Mouse (Mus musculus): Measurements from ENCODE around the gene Topaz1. TPM values are rescaled to one million over a fixed set of nuclear protein-coding genes. Genes with fewer than 3 reads are reported as not detected.
A peak's percentile ranks its signal among the peaks of the same experiment; 100 is the strongest.
"Not testable (repeated sequence)": the region's sequence is repeated elsewhere in the genome, so short reads cannot be mapped to it uniquely, and the experiment has no call there.

Topaz1 gene
- total RNA-seq, 2 experiments from 2014 or later: not detected

- Histone ChIP-seq H3K27ac (no peak overlapping the region), H3K4me3 (no peak overlapping the region)
- TF ChIP-seq CTCF (IDR thresholded peaks at IDR 0.05): no peak
- no peak for DNase-seq (ENCODE audit: extremely low spot score in 1 of 2, low spot score in 2 of 2)
- intact Hi-C loops (cut with DNase I): no loop called here
Measured at GRCm38 (mm10) chr9:122815239-122815851, 68.2 kb downstream of the Topaz1 start.

- no peak for DNase-seq (ENCODE audit: extremely low spot score in 1 of 2, low spot score in 2 of 2)
- no peak for TF ChIP-seq CTCF (IDR thresholded peaks at IDR 0.05)
- Histone ChIP-seq H3K4me3 (no peak overlapping the region), H3K27ac (no peak overlapping the region)
- intact Hi-C loops (cut with DNase I): no loop called here
Measured at GRCm38 (mm10) chr9:122823374-122824017, 76.3 kb downstream of the Topaz1 start.

- Histone ChIP-seq H3K27ac (no peak overlapping the region), H3K4me3 (no peak overlapping the region)
- intact Hi-C loops (cut with DNase I): no loop called here
- DNase-seq (ENCODE audit: extremely low spot score in 1 of 2, low spot score in 2 of 2): no peak
- no peak for TF ChIP-seq CTCF (IDR thresholded peaks at IDR 0.05)
Measured at GRCm38 (mm10) chr9:122826743-122827142, 79.6 kb downstream of the Topaz1 start.

- no peak for TF ChIP-seq CTCF (IDR thresholded peaks at IDR 0.05)
- Histone ChIP-seq H3K27ac (no peak overlapping the region), H3K4me3 (no peak overlapping the region)
- DNase-seq (ENCODE audit: extremely low spot score in 1 of 2, low spot score in 2 of 2): no peak
- intact Hi-C loops (cut with DNase I): no loop called here
Measured at GRCm38 (mm10) chr9:122829826-122830380, 82.8 kb downstream of the Topaz1 start.

- no peak overlapping the region for H3K4me3 ChIP-seq
- intact Hi-C loops (cut with DNase I): no loop called here
- no peak overlapping the region for H3K27ac ChIP-seq
- no peak for DNase-seq (ENCODE audit: extremely low spot score in 1 of 2, low spot score in 2 of 2)
- TF ChIP-seq CTCF (IDR thresholded peaks at IDR 0.05): no peak
Measured at GRCm38 (mm10) chr9:122836126-122836525, 89.0 kb downstream of the Topaz1 start.

- no peak overlapping the region for H3K4me3 ChIP-seq
- H3K27ac ChIP-seq: no peak overlapping the region
- peak; percentile 48 to 57 for DNase-seq (ENCODE audit: extremely low spot score in 1 of 2, low spot score in 2 of 2)
- intact Hi-C loops (cut with DNase I): no loop called here
- no peak for TF ChIP-seq CTCF (IDR thresholded peaks at IDR 0.05)
Measured at GRCm38 (mm10) chr9:122836790-122837189, 89.6 kb downstream of the Topaz1 start.

GRCm38 (mm10) chr9:122837216-122837615 lies 90.1 kb downstream of the Topaz1 start:
- no peak for TF ChIP-seq CTCF (IDR thresholded peaks at IDR 0.05)
- no peak overlapping the region for H3K27ac ChIP-seq
- intact Hi-C loops (cut with DNase I): no loop called here

GRCm38 (mm10) chr9:122837680-122838079 lies 90.5 kb downstream of the Topaz1 start:
- DNase-seq (ENCODE audit: extremely low spot score in 1 of 2, low spot score in 2 of 2): peak in 1 of 2 experiments; percentile 33
- TF ChIP-seq CTCF (IDR thresholded peaks at IDR 0.05): peak; percentile 37
- intact Hi-C loops (cut with DNase I): no loop called here
- Histone ChIP-seq H3K27ac (no peak overlapping the region), H3K4me3 (no peak overlapping the region)

More at GRCm38 (mm10) chr9:122837216-122837615, 90.1 kb downstream of the Topaz1 start:
- H3K4me3 ChIP-seq: no peak overlapping the region
- no peak for DNase-seq (ENCODE audit: extremely low spot score in 1 of 2, low spot score in 2 of 2)

- TF ChIP-seq CTCF (IDR thresholded peaks at IDR 0.05): no peak
- no peak within 1 kb of the TSS for H3K4me3 ChIP-seq
- intact Hi-C loops (cut with DNase I): no loop called here
Measured at GRCm38 (mm10) chr9:122843760-122844159, 96.6 kb downstream of the Topaz1 start, which contains the start of gene Gm35549. Gene Gm35549 (minus strand): TSS chr9:122844035.

GRCm38 (mm10) chr9:122845621-122846020 lies 98.5 kb downstream of the Topaz1 start:
- Histone ChIP-seq H3K27ac (no peak overlapping the region), H3K4me3 (no peak overlapping the region)
- DNase-seq (ENCODE audit: extremely low spot score in 1 of 2, low spot score in 2 of 2): no peak
- intact Hi-C loops (cut with DNase I): no loop called here
- TF ChIP-seq CTCF (IDR thresholded peaks at IDR 0.05): no peak

More at GRCm38 (mm10) chr9:122843760-122844159, 96.6 kb downstream of the Topaz1 start, which contains the start of gene Gm35549:
- no peak for DNase-seq (ENCODE audit: extremely low spot score in 1 of 2, low spot score in 2 of 2)
- H3K27ac ChIP-seq: no peak within 1 kb of the TSS

- DNase-seq (ENCODE audit: extremely low spot score in 1 of 2, low spot score in 2 of 2): no peak
- TF ChIP-seq CTCF (IDR thresholded peaks at IDR 0.05): no peak
- intact Hi-C loops (cut with DNase I): no loop called here
- Histone ChIP-seq H3K27ac (no peak overlapping the region; the same call in 1 of the 2 replicates), H3K4me3 (no peak overlapping the region)
Measured at GRCm38 (mm10) chr9:122846156-122846555, 99.0 kb downstream of the Topaz1 start.

GRCm38 (mm10) chr9:122847811-122848311 lies 100.7 kb downstream of the Topaz1 start:
- H3K27ac ChIP-seq; intact Hi-C loops (cut with DNase I); H3K4me3 ChIP-seq; DNase-seq (ENCODE audit: extremely low spot score in 1 of 2, low spot score in 2 of 2): not testable (repeated sequence)

Other genes with a start within 250 kb of the Topaz1 start
- 10 to 100 TPM; 17.4 to 17.8 TPM for gene Tcaim, start 58.2 kb downstream of the Topaz1 start, total RNA-seq (2021)
- not detected for gene Gm35549, start 96.7 kb downstream of the Topaz1 start, total RNA-seq (2021)
- 100 to 1,000 TPM; 169 to 173 TPM for gene Zfp445, start 118.7 kb downstream of the Topaz1 start, total RNA-seq (2021)
- 1 to 10 TPM; 5.0 to 5.8 TPM for gene Zkscan7, start 138.3 kb downstream of the Topaz1 start, total RNA-seq (2021)
- 1 to 10 TPM; 7.9 to 8.3 TPM for gene Zfp105, start 175.7 kb downstream of the Topaz1 start, total RNA-seq (2021)
- 10 to 100 TPM; 18.7 to 21.8 TPM for gene 1110059G10Rik, start 203.7 kb downstream of the Topaz1 start, total RNA-seq (2021)
- 1 to 10 TPM; 1.3 to 1.5 TPM for gene Kif15, start 203.7 kb downstream of the Topaz1 start, total RNA-seq (2021)